Mouse (Mus musculus) testis, adult 2 months (tissue): ENCODE measurements around the gene D430041D05Rik. TPM values are rescaled to one million over a fixed set of nuclear protein-coding genes. Genes with fewer than 3 reads are reported as not detected.
A peak's percentile ranks its signal among the peaks of the same experiment; 100 is the strongest.

Experiments used
- H3K27ac ChIP-seq: fragments of 200-500 bp; 2 replicates; pipeline ENCODE4 v1.5.1; 2012; ENCODE audit warnings: low read depth, low read length; ENCODE audit not compliant: control insufficient read depth, insufficient read depth
- H3K27me3 ChIP-seq: fragments of 200-500 bp; 2 replicates; pipeline ENCODE4 v1.6.1; 2012; ENCODE audit warnings: mild to moderate bottlenecking, low read length, moderate library complexity; ENCODE audit not compliant: control insufficient read depth, insufficient read depth
- H3K36me3 ChIP-seq: fragments of 200-500 bp; 2 replicates; pipeline ENCODE4 v1.6.1; 2012; ENCODE audit warnings: mild to moderate bottlenecking, low read length; ENCODE audit not compliant: control insufficient read depth, insufficient read depth
- H3K4me1 ChIP-seq: fragments of 200-500 bp; 2 replicates; pipeline ENCODE4 v1.6.1; 2012; ENCODE audit warnings: low read length; ENCODE audit not compliant: control insufficient read depth, insufficient read depth
- H3K4me3 ChIP-seq: fragments of 200-500 bp; 2 replicates; pipeline ENCODE4 v1.5.1; 2012; ENCODE audit warnings: low read depth, mild to moderate bottlenecking, low read length, moderate library complexity, mixed read lengths; ENCODE audit not compliant: control insufficient read depth
- CTCF ChIP-seq: fragments of 200-500 bp; IDR thresholded peaks from 2 replicates; pipeline ENCODE4 v1.5.1; 2012; ENCODE audit warnings: low read depth, mild to moderate bottlenecking, inconsistent platforms, low read length, moderate library complexity; ENCODE audit not compliant: control insufficient read depth, insufficient read depth, insufficient replicate concordance
- POLR2A ChIP-seq: fragments of 200-500 bp; IDR thresholded peaks from 2 replicates; pipeline ENCODE4 v1.6.1; 2012; ENCODE audit warnings: low read depth, mild to moderate bottlenecking, inconsistent platforms, low read length, moderate library complexity; ENCODE audit not compliant: control insufficient read depth
- polyA plus RNA-seq: library from polyadenylated mRNA; depleted of rRNA; stranded (reverse); fragments of >200 nt; gene quantifications from 2 replicates; pipeline ENCODE4 v1.2.3, GENCODE M21; 2012

The D430041D05Rik gene
- polyA plus RNA-seq, 1 experiment: 0.27 TPM

GRCm38 (mm10) chr2:104135920-104136319 lies 274.9 kb downstream of the D430041D05Rik start:
- Histone ChIP-seq H3K36me3 (no peaks in the 10 kb centered on the region), H3K4me3 (no peak overlapping the region), H3K4me1 (no peaks in the 10 kb centered on the region), H3K27me3 (no peaks in the 10 kb centered on the region), H3K27ac (no peak overlapping the region)
- TF ChIP-seq CTCF (no peak), POLR2A (no peak)

- TF ChIP-seq CTCF (peak; percentile 51; the same call in 1 of the 2 replicates), POLR2A (no peak)
- Histone ChIP-seq H3K4me1 (no peaks in the 10 kb centered on the region), H3K27ac (no peak overlapping the region), H3K4me3 (no peak overlapping the region), H3K27me3 (no peaks in the 10 kb centered on the region), H3K36me3 (no peaks in the 10 kb centered on the region)
Measured at GRCm38 (mm10) chr2:104134150-104135056, 276.4 kb downstream of the D430041D05Rik start.

- H3K4me3 ChIP-seq: no peak overlapping the region
- H3K4me1 ChIP-seq: no peaks in the 10 kb centered on the region
- H3K27ac ChIP-seq: no peak overlapping the region
- TF ChIP-seq POLR2A (no peak), CTCF (no peak)
- no peaks in the 10 kb centered on the region for H3K36me3 ChIP-seq
- no peaks in the 10 kb centered on the region for H3K27me3 ChIP-seq
Measured at GRCm38 (mm10) chr2:104133042-104133810, 277.6 kb downstream of the D430041D05Rik start.

- H3K4me1 ChIP-seq: no peaks in the 10 kb centered on the region
- no peak overlapping the region for H3K27ac ChIP-seq
- H3K36me3 ChIP-seq: no peaks in the 10 kb centered on the region
- H3K4me3 ChIP-seq: no peak overlapping the region
- H3K27me3 ChIP-seq: no peaks in the 10 kb centered on the region
- TF ChIP-seq POLR2A (no peak), CTCF (no peak)
Measured at GRCm38 (mm10) chr2:104132266-104132859, 278.4 kb downstream of the D430041D05Rik start.

GRCm38 (mm10) chr2:104130969-104131368 lies 279.8 kb downstream of the D430041D05Rik start:
- TF ChIP-seq CTCF (peak; percentile 67; the same call in 1 of the 2 replicates), POLR2A (no peak)
- H3K36me3 ChIP-seq: no peaks in the 10 kb centered on the region
- no peak overlapping the region for H3K27ac ChIP-seq
- no peaks in the 10 kb centered on the region for H3K4me1 ChIP-seq
- H3K27me3 ChIP-seq: no peaks in the 10 kb centered on the region
- no peak overlapping the region for H3K4me3 ChIP-seq

- TF ChIP-seq CTCF (no peak), POLR2A (no peak)
- H3K27me3 ChIP-seq: no peaks in the 10 kb centered on the region
- no peaks in the 10 kb centered on the region; the same call in 1 of the 2 replicates for H3K4me1 ChIP-seq
- H3K4me3 ChIP-seq: no peak overlapping the region
- H3K36me3 ChIP-seq: no peaks in the 10 kb centered on the region
- no peak overlapping the region for H3K27ac ChIP-seq
Measured at GRCm38 (mm10) chr2:104130165-104130564, 280.6 kb downstream of the D430041D05Rik start.

GRCm38 (mm10) chr2:104128803-104129531 lies 281.8 kb downstream of the D430041D05Rik start:
- Histone ChIP-seq H3K4me1 (no peaks in the 10 kb centered on the region; the same call in 1 of the 2 replicates), H3K36me3 (no peaks in the 10 kb centered on the region), H3K4me3 (no peak overlapping the region), H3K27me3 (no peaks in the 10 kb centered on the region), H3K27ac (no peak overlapping the region)
- TF ChIP-seq POLR2A: 0 out of 2 replicates have a peak, but pooled peaks have one; percentile 14
- TF ChIP-seq CTCF: no peak
